Mouse (Mus musculus) forebrain, embryonic 13.5 days (tissue): Measurements from ENCODE around the gene Macrod2. TPM values are rescaled to one million over a fixed set of nuclear protein-coding genes. Genes with fewer than 3 reads are reported as not detected.

Experiments
- ATAC-seq: fragments of 200-750 bp; cut with Nextera tagmentation; 2 replicates; pipeline ENCODE4 v1.8.0; 2017
- H3K27ac ChIP-seq: fragments of 300-500 bp; sonication (generic); 2 replicates; pipeline ENCODE4 v1.5.1; 2015; ENCODE audit warnings: inconsistent platforms, mild to moderate bottlenecking, moderate library complexity
- H3K27me3 ChIP-seq: fragments of 300-500 bp; sonication (generic); 2 replicates; pipeline ENCODE4 v1.6.1; 2015; ENCODE audit warnings: mild to moderate bottlenecking, inconsistent platforms
- H3K36me3 ChIP-seq: fragments of 300-500 bp; sonication (generic); 2 replicates; pipeline ENCODE4 v1.6.1; 2015; ENCODE audit warnings: mild to moderate bottlenecking, inconsistent platforms; ENCODE audit not compliant: poor library complexity, severe bottlenecking
- H3K4me1 ChIP-seq: fragments of 300-500 bp; sonication (generic); 2 replicates; pipeline ENCODE4 v1.6.1; 2015; ENCODE audit warnings: inconsistent platforms
- H3K4me2 ChIP-seq: fragments of 300-500 bp; sonication (generic); 2 replicates; pipeline ENCODE4 v1.6.1; 2015; ENCODE audit warnings: inconsistent platforms, mild to moderate bottlenecking, moderate library complexity
- H3K4me3 ChIP-seq: fragments of 300-500 bp; sonication (generic); 2 replicates; pipeline ENCODE4 v1.5.1; 2015; ENCODE audit warnings: mild to moderate bottlenecking, inconsistent platforms
- H3K9ac ChIP-seq: fragments of 300-500 bp; sonication (generic); 2 replicates; pipeline ENCODE4 v1.6.1; 2015; ENCODE audit warnings: mild to moderate bottlenecking, inconsistent platforms
- H3K9me3 ChIP-seq: fragments of 300-500 bp; sonication (generic); replicated peaks from 2 replicates; pipeline ENCODE4 v1.6.1; 2016; ENCODE audit warnings: inconsistent platforms
- WGBS: fragments of 180-500 bp; shearing (Covaris S2); methylation state at CpG from one replicate; pipeline ENCODE4 v1.1.7; 2015; 5-methylcytosine and 5-hydroxymethylcytosine counted together
- polyA plus RNA-seq: library from polyadenylated mRNA; unstranded; fragments of >200 nt; fragmentation: Nextera tagmentation; extraction: Ambion mirVana; gene quantifications from 2 replicates; pipeline ENCODE4 v1.2.1, GENCODE M21; 2015

The Macrod2 gene
- polyA plus RNA-seq, 1 experiment from 2014 or later, result 73.5 TPM

GRCm38 (mm10) chr2:141878473-141878872 lies 1483.4 kb downstream of the Macrod2 start:
- ATAC-seq, result no peak
- Histone ChIP-seq H3K4me2 (no peak overlapping the region), H3K4me1 (no peaks in the 10 kb centered on the region), H3K9me3 (no peaks in the 10 kb centered on the region), H3K4me3 (no peak overlapping the region), H3K9ac (no peak overlapping the region), H3K36me3 (no peaks in the 10 kb centered on the region), H3K27me3 (no peaks in the 10 kb centered on the region), H3K27ac (no peak overlapping the region)
- WGBS, result 93% methylated on average over 1 of the region's 1 CpGs

DNA sequence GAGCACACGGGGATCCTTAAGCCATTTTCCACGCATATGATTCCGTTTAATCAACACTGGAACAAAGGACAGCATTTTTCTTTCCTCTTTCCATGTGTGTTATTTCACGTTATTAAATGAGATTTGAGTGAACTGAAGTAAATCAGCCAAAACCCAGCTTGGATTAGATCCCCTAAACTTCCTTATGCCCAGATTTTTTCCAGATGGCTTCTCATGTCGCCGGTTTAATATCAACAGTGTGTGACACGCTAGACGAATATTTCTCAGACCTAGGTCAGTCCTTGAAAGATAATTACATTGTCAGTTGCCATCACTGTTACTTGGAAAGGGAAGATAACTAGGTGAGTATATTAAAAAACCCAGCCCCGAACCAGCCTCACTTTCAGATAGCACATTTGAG lies 1484.6 kb downstream of the Macrod2 start:
- 68% methylated on average over 9 of the region's 9 CpGs for WGBS

DNA sequence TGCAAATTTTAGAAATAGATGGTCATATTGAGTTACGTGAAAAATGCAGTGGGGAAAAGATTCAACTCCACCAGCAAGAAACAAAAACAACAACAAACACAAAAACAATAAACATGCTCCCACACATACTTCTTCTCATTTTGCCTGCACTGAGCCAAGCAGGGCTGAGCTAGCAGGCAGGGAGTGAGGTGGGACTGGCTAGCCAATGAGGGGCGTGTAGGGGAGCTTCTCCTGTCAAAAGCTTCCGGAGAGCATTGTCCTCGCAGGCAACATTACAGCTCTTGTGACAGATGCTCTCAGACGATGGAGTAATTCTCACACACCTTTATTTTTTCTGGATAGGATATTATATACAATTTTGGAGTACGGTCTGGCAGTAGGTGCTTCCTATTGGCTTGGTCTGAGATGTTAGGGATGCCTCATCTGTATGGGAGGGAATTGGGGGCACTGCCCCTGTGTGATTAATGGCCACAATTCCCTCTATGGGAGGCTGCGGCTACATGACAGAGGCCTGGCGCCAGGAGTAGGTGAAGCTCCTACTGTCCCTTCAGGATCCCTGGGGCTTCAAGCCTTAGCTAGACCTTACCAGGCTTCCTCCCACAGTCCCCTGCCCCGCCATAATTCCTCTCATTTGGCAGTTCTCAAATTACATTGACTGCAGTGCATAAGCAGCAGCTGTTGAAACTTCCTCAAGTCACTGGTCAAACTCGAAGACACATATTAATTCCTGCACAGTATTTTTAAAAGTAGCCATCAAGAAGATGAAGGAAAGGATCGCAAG lies 1491.8 kb downstream of the Macrod2 start:
- H3K9ac ChIP-seq, result no peak overlapping the region
- H3K4me1 ChIP-seq, result no peaks in the 10 kb centered on the region
- H3K9me3 ChIP-seq, result no peaks in the 10 kb centered on the region
- no peaks in the 10 kb centered on the region for H3K36me3 ChIP-seq
- H3K4me2 ChIP-seq, result no peak overlapping the region
- no peak for ATAC-seq
- 75% methylated on average over 11 of the region's 11 CpGs for WGBS
- no peak overlapping the region for H3K27ac ChIP-seq
- no peak overlapping the region for H3K4me3 ChIP-seq
- no peaks in the 10 kb centered on the region for H3K27me3 ChIP-seq

More for the DNA sequence above, 1484.6 kb downstream of the Macrod2 start:
- ATAC-seq, result no peak
- Histone ChIP-seq H3K9me3 (no peaks in the 10 kb centered on the region), H3K4me3 (no peak overlapping the region), H3K4me1 (no peaks in the 10 kb centered on the region), H3K27me3 (no peaks in the 10 kb centered on the region), H3K36me3 (no peaks in the 10 kb centered on the region), H3K9ac (no peak overlapping the region), H3K4me2 (no peak overlapping the region), H3K27ac (no peak overlapping the region)

DNA sequence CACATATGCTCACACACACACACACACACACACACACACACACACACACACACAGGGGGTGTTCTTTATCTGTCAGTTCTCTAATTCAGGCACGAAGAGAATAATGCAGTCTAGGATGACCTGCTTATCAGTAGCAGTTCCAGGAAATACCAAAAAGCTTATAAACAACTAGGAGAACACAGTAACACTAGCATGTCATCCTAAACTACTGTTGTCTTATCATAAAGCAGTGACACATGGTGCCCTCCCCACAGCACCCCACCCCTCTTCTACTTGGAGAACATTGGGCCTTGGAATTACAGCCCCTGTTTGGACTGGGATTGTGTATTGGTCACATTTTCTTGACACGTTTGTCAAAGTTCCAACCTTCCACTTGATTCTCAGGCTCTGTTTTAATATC lies 1494.4 kb downstream of the Macrod2 start:
- ATAC-seq, result no peak
- no peaks in the 10 kb centered on the region for H3K27me3 ChIP-seq
- 80% methylated on average over 2 of the region's 2 CpGs for WGBS
- no peaks in the 10 kb centered on the region for H3K36me3 ChIP-seq
- H3K4me2 ChIP-seq, result no peak overlapping the region
- H3K4me3 ChIP-seq, result no peak overlapping the region
- no peaks in the 10 kb centered on the region for H3K9me3 ChIP-seq
- H3K27ac ChIP-seq, result no peak overlapping the region
- no peak overlapping the region for H3K9ac ChIP-seq
- H3K4me1 ChIP-seq, result no peaks in the 10 kb centered on the region

DNA sequence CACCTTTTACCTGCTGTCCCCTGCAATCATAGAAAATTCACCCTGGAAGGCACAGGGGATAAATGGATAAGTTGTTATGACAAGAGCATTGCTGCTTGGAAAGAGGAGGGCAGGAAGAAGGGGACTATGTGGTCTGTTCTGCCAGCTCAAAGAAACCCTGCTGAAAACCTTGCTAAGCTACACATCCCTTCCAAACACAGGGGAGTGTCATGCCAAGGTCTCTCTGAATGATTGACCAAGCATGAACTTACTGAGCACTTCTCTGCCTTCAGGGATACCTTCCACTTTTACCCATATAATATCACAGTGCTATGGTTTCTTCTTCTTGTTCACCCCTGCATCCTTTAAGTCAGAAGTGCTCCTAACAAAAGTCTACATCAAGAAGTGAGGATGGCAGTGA lies 1502.8 kb downstream of the Macrod2 start:
- ATAC-seq, result no peak

GRCm38 (mm10) chr2:141911831-141912447 lies 1516.8 kb downstream of the Macrod2 start:
- no peak overlapping the region for H3K4me3 ChIP-seq
- no peaks in the 10 kb centered on the region for H3K36me3 ChIP-seq
- H3K4me1 ChIP-seq, result peaks cover 22% of the 10 kb centered on the region
- H3K27me3 ChIP-seq, result no peaks in the 10 kb centered on the region
- H3K4me2 ChIP-seq, result no peak overlapping the region
- H3K27ac ChIP-seq, result no peak overlapping the region
- WGBS, result 30% methylated on average over 6 of the region's 6 CpGs
- no peaks in the 10 kb centered on the region for H3K9me3 ChIP-seq
- no peak overlapping the region for H3K9ac ChIP-seq
- ATAC-seq, result no peak

More for the DNA sequence above, 1502.8 kb downstream of the Macrod2 start:
- H3K9ac ChIP-seq, result no peak overlapping the region
- H3K27me3 ChIP-seq, result no peaks in the 10 kb centered on the region
- no peaks in the 10 kb centered on the region for H3K36me3 ChIP-seq
- no peak overlapping the region for H3K4me3 ChIP-seq
- no peaks in the 10 kb centered on the region for H3K9me3 ChIP-seq
- no peak overlapping the region for H3K27ac ChIP-seq
- H3K4me2 ChIP-seq, result no peak overlapping the region
- H3K4me1 ChIP-seq, result no peaks in the 10 kb centered on the region

DNA sequence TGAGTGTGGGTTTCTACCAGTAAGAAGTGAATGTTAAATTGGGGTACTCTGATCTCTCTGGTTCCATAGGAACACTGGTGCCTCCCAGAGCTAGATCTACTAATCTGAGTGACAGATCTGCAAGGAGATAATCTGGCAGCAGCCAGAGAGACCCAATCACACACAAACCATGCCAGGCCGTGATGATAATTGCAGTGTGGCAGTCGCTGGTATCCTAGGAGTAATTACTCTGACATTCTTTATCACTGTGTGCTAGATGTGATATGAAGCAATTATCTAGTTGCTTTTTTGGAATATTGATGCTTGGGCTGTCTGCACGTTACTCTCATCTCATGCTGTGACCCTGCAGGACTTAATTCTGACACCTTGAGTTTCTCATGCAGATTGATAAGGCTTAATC lies 1518.4 kb downstream of the Macrod2 start:
- H3K27ac ChIP-seq, result no peak overlapping the region
- peak; percentile 73 for ATAC-seq
- 26% methylated on average over 3 of the region's 3 CpGs for WGBS

DNA sequence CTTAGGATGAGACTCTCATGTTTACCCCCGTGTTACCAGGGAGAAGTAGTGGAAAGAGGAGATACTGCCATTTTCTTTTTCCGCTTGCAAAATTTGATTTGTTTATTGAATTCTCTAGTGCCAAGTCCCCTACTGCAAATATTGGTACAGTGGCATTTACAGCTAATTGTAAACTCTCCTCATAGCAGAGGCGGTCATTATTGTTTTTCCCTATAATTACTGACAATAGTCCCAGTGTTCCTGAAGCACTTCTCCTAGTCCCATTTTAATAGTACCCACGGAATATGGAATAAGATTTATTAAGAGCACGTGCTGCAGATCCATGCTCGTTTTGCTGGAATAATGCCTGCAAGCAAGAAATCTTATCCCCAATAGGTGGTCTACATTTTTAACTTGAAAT lies 1518.8 kb downstream of the Macrod2 start:
- Histone ChIP-seq H3K9ac (no peak overlapping the region), H3K4me3 (no peak overlapping the region), H3K27ac (no peak overlapping the region), H3K4me1 (peaks cover 22% of the 10 kb centered on the region), H3K9me3 (no peaks in the 10 kb centered on the region), H3K27me3 (no peaks in the 10 kb centered on the region), H3K4me2 (no peak overlapping the region), H3K36me3 (no peaks in the 10 kb centered on the region)
- ATAC-seq, result peak; percentile 52
- 48% methylated on average over 6 of the region's 6 CpGs for WGBS

More for the DNA sequence above, 1518.4 kb downstream of the Macrod2 start:
- Histone ChIP-seq H3K4me2 (no peak overlapping the region), H3K27me3 (no peaks in the 10 kb centered on the region), H3K36me3 (no peaks in the 10 kb centered on the region), H3K9ac (no peak overlapping the region), H3K9me3 (no peaks in the 10 kb centered on the region), H3K4me1 (peaks cover 22% of the 10 kb centered on the region), H3K4me3 (no peak overlapping the region)

DNA sequence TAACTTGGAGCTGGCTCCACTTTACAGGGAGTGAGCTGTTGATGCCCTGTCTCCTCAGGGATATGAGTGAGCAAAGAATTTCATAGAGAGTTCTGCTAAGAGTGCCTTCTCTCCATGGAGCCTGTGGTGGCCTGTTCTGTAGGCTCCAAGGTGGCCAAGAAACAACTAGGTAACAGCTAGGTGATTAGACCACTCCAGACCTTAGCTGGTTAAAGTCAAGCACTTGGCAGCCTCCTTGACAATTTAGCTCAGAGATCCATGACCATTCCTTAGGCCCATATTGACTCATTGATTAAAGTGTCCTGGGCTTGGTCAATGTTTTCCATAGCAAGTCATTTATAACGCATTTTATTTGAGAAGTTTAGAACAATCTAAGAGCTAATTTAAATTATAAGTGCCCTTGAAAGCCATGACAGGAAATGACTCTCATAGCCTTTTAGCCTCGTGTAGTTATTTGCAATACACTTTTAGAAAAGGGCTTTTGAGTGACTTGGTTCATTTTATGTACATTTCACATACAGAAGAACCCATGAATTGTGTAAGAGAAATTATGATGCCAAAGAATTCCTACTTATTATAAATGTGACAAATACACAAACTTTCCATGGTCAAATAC lies 1525.4 kb downstream of the Macrod2 start:
- Histone ChIP-seq H3K4me1 (no peaks in the 10 kb centered on the region), H3K9ac (no peak overlapping the region), H3K27me3 (no peaks in the 10 kb centered on the region), H3K4me2 (no peak overlapping the region), H3K36me3 (no peaks in the 10 kb centered on the region), H3K9me3 (no peaks in the 10 kb centered on the region), H3K4me3 (no peak overlapping the region), H3K27ac (no peak overlapping the region)
- ATAC-seq, result no peak
- WGBS, result 81% methylated on average over 2 of the region's 2 CpGs

GRCm38 (mm10) chr2:141935130-141935529 lies 1540.0 kb downstream of the Macrod2 start:
- Histone ChIP-seq H3K27me3 (no peaks in the 10 kb centered on the region), H3K4me2 (no peak overlapping the region), H3K9ac (no peak overlapping the region), H3K4me1 (no peaks in the 10 kb centered on the region), H3K36me3 (no peaks in the 10 kb centered on the region), H3K4me3 (no peak overlapping the region), H3K27ac (no peak overlapping the region), H3K9me3 (no peaks in the 10 kb centered on the region)
- peak; percentile 38; the same call in 1 of the 2 replicates for ATAC-seq
- WGBS, result 70% methylated on average over 2 of the region's 2 CpGs

GRCm38 (mm10) chr2:141954795-141955194 lies 1559.7 kb downstream of the Macrod2 start:
- ATAC-seq, result peak; percentile 60; the same call in 1 of the 2 replicates
- no peaks in the 10 kb centered on the region for H3K9me3 ChIP-seq

GRCm38 (mm10) chr2:141955197-141955596 lies 1560.1 kb downstream of the Macrod2 start:
- Histone ChIP-seq H3K4me2 (no peak overlapping the region), H3K27me3 (no peaks in the 10 kb centered on the region), H3K4me1 (peaks cover 12% of the 10 kb centered on the region), H3K27ac (no peak overlapping the region; the same call in 1 of the 2 replicates), H3K4me3 (no peak overlapping the region), H3K36me3 (no peaks in the 10 kb centered on the region), H3K9ac (no peak overlapping the region), H3K9me3 (no peaks in the 10 kb centered on the region)
- ATAC-seq, result peak; percentile 91
- WGBS, result 3% methylated on average over 3 of the region's 3 CpGs

More at GRCm38 (mm10) chr2:141954795-141955194, 1559.7 kb downstream of the Macrod2 start:
- 10% methylated on average over 1 of the region's 1 CpGs for WGBS
- Histone ChIP-seq H3K27ac (no peak overlapping the region), H3K4me2 (no peak overlapping the region), H3K4me3 (no peak overlapping the region), H3K4me1 (peaks cover 12% of the 10 kb centered on the region), H3K36me3 (no peaks in the 10 kb centered on the region), H3K27me3 (no peaks in the 10 kb centered on the region), H3K9ac (no peak overlapping the region)
